Mouse (Mus musculus) sigmoid colon, adult 10 weeks (tissue): ENCODE data around the gene Slc25a23. TPM values are rescaled to one million over a fixed set of nuclear protein-coding genes. Genes with fewer than 3 reads are reported as not detected.

Source experiments
- polyA plus RNA-seq: library from polyadenylated mRNA; stranded (reverse); fragments of 350-450 nt; fragmentation: Illumina TruSeq; extraction: RNeasy Lipid Tissue Mini Kit (QIAGEN cat#74804); gene quantifications from one replicate; pipeline ENCODE4 v1.2.3, GENCODE M21; 2014; ENCODE audit warnings: low read depth, low replicate concordance

The Slc25a23 gene
- 6.9 TPM for polyA plus RNA-seq

DNA sequence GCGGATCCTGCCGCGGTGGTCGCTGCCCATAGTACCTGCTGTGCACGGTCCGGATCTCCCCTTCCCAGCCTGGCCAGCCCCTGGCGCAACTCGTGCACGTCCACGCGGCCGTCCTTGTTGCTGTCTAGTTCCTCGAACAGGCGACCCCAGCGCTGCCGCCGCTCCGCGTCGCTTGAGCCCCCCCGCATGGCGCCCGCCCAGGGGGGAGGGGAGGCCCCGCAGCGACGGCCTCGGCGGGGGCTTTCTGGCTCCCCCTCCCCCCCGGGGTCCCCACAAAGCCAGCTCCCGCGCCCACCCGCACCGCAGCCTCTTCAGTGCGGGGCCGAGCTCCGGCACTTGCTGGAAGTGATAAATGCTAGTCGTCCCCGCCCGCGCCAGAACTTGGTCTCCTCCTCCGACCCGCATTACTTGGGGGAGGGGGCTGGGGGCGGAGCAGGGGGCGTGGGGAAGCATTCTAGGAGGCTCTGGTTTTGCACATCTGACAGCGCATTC lies at the start of gene Slc25a23:
Slc25a23 (minus strand) TSS at position 378 of the 492 bp plus-strand sequence.

GRCm38 (mm10) chr17:57105181-57106034 lies 45.7 kb upstream of the Slc25a23 start, which contains the start of gene Tnfsf9:
Gene Tnfsf9 (plus strand): TSS chr17:57105325.

GRCm38 (mm10) chr17:57087049-57087832 lies 27.6 kb upstream of the Slc25a23 start, which contains the start of gene Tubb4a:
Gene Tubb4a (minus strand): TSS chr17:57087782.

GRCm38 (mm10) chr17:57078336-57078735 lies 18.7 kb upstream of the Slc25a23 start, which contains the start of gene Dennd1c:
Gene Dennd1c (minus strand): TSS chr17:57078514.

DNA sequence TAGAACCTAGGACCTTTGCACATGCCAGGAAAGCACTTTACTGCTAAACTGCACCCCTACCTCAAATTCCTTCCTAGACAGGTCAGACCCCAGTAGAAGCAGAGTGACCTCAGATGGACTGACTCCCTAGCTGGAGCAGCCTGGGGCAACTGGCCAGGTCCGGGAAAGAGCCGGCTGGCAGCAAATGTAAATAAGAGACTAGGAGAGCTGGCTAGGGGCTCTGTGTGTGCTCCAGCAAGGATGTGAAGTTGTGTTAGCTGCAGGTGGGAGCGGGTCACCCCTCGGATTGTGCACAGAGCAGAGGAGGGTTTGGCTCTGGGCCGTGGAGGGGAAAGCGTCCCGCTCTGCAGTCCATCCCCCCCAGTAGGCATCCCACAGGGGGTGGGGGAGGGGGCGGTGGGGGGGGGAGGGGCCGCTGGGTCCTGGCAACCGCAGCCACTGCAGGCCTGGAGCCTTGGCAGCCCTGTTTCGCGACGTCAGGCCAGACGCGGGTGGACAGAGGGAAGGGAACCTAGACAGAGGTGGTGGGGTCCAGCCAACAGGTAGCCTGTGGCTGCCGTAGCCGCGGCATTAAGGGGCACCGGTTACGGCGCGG lies 675 bp downstream of the Slc25a23 start, which contains the start of gene Crb3:
Crb3 (plus strand) TSS at position 215 of the 595 bp plus-strand sequence.

GRCm38 (mm10) chr17:57041554-57041953 lies 18.1 kb downstream of the Slc25a23 start, which contains the start of gene Slc25a41:
Gene Slc25a41 (minus strand): TSS chr17:57041654.

GRCm38 (mm10) chr17:57030931-57031660 lies 28.6 kb downstream of the Slc25a23 start, which contains the start of gene Khsrp:
Gene Khsrp (minus strand): TSS chr17:57031522.

GRCm38 (mm10) chr17:57011236-57012141 lies 48.2 kb downstream of the Slc25a23 start, which contains the start of the genes Gtf2f1 and Gm17949:
Gene Gtf2f1 (minus strand): TSS chr17:57011288.
Gene Gm17949 (plus strand): TSS chr17:57011469.

GRCm38 (mm10) chr17:56999968-57000609 lies 59.6 kb downstream of the Slc25a23 start, which contains the start of gene Pspn:
Gene Pspn (minus strand): TSS chr17:57000018.

DNA sequence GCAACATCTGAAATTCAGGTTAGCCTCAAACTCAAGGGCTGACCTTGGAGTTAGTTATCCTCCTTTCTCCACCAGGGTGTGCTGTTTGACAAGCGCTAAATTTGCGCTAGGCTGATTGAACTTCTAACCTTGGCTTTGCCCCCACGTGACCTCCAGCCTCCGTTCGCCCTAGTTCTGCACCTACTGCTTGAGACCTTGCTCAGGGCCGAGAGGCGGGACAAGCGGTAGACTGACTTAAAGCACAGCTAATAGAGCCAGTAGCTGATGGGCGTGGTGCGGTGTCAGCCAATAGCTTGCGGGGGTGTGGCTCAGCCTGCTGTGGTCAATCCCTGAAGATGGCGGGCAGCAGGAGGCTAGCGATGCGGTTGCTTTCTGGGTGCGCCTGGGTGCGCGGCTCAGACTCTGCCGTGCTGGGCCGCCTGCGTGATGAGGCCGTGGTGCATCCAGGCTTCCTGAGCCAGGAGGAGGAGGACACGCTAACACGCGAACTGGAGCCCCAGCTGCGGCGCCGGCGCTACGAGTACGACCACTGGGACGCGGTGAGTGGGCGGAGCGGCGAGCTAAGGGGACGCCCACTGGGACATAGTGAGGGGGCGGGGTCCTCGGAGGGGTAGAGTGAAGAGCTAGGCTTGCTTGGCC lies 62.5 kb downstream of the Slc25a23 start, which contains the start of gene Alkbh7:
Alkbh7 (plus strand) TSS at position 311 of the 639 bp plus-strand sequence.

Other genes with a start within 250 kb of the Slc25a23 start
- gene Rfx2, start 228.8 kb downstream of the Slc25a23 start, polyA plus RNA-seq: 0.38 TPM
- not detected for gene Acsbg2, start 185.4 kb downstream of the Slc25a23 start, polyA plus RNA-seq
- not detected for gene 1700061G19Rik, start 184.4 kb downstream of the Slc25a23 start, polyA plus RNA-seq
- 1.1 TPM for gene Mllt1, start 124.4 kb downstream of the Slc25a23 start, polyA plus RNA-seq
- 34.9 TPM for gene Acer1, start 77.7 kb downstream of the Slc25a23 start, polyA plus RNA-seq
- 1.6 TPM for gene Clpp, start 69.6 kb downstream of the Slc25a23 start, polyA plus RNA-seq
- 3.2 TPM for gene Alkbh7, start 62.5 kb downstream of the Slc25a23 start, polyA plus RNA-seq
- not detected for gene Pspn, start 59.8 kb downstream of the Slc25a23 start, polyA plus RNA-seq
- gene Gtf2f1, start 48.6 kb downstream of the Slc25a23 start, polyA plus RNA-seq: 2.0 TPM
- not detected for gene Gm17949, start 48.4 kb downstream of the Slc25a23 start, polyA plus RNA-seq
- 8.6 TPM for gene Khsrp, start 28.3 kb downstream of the Slc25a23 start, polyA plus RNA-seq
- not detected for gene Slc25a41, start 18.2 kb downstream of the Slc25a23 start, polyA plus RNA-seq
- 38.8 TPM for gene Crb3, start 758 bp downstream of the Slc25a23 start, polyA plus RNA-seq
- 5.6 TPM for gene Dennd1c, start 18.7 kb upstream of the Slc25a23 start, polyA plus RNA-seq
- gene Tubb4a, start 27.9 kb upstream of the Slc25a23 start, polyA plus RNA-seq: 1.0 TPM
- 0.47 TPM for gene Tnfsf9, start 45.5 kb upstream of the Slc25a23 start, polyA plus RNA-seq
- not detected for gene Cd70, start 89.9 kb upstream of the Slc25a23 start, polyA plus RNA-seq
- not detected for gene Tnfsf14, start 134.3 kb upstream of the Slc25a23 start, polyA plus RNA-seq
- 48.2 TPM for gene C3, start 168.3 kb upstream of the Slc25a23 start, polyA plus RNA-seq
- gene Gpr108, start 188.6 kb upstream of the Slc25a23 start, polyA plus RNA-seq: 2.0 TPM
- 6.3 TPM for gene Trip10, start 189.6 kb upstream of the Slc25a23 start, polyA plus RNA-seq
- gene Vav1, start 219.2 kb upstream of the Slc25a23 start, polyA plus RNA-seq: 1.7 TPM